Mouse (Mus musculus) myocyte (in vitro differentiated cells): ENCODE results near the gene Arhgef17.

Source experiments
- CEBPB ChIP-seq: IDR thresholded peaks from 2 replicates; pipeline ENCODE4 v1.6.1; 2011; ENCODE audit warnings: mild to moderate bottlenecking, moderate library complexity; ENCODE audit not compliant: poor library complexity, insufficient read depth, severe bottlenecking
- MAX ChIP-seq: IDR thresholded peaks from one replicate; pipeline ENCODE4 v1.6.1; 2011; ENCODE audit warnings: low read depth, mild to moderate bottlenecking, control low read depth
- MYOD1 ChIP-seq, 3 experiments: IDR thresholded peaks; one replicate each; pipeline ENCODE4 v1.6.1; 2011; ENCODE audit warnings: control low read depth in 2 of 3, low read depth in 2 of 3, mild to moderate bottlenecking in 2 of 3, moderate library complexity in 1 of 3; ENCODE audit not compliant: insufficient read length in 2 of 3, control insufficient read depth in 1 of 3
- MYOG ChIP-seq, 3 experiments: IDR thresholded peaks; one replicate each; pipeline ENCODE4 v1.6.1; 2011; ENCODE audit warnings: control low read depth in 2 of 3, low read depth in 2 of 3, mild to moderate bottlenecking in 2 of 3; ENCODE audit not compliant: insufficient read length in 2 of 3, control insufficient read depth in 1 of 3, insufficient read depth in 1 of 3
- POLR2A ChIP-seq: IDR thresholded peaks from one replicate; pipeline ENCODE4 v1.6.1; 2011; ENCODE audit warnings: low read depth, mild to moderate bottlenecking, control low read depth, moderate library complexity; ENCODE audit not compliant: insufficient read length
- POLR2AphosphoS2 ChIP-seq: IDR thresholded peaks from one replicate; pipeline ENCODE4 v1.6.1; 2011; ENCODE audit warnings: low read depth, control low read depth; ENCODE audit not compliant: insufficient read length
- REST ChIP-seq: IDR thresholded peaks from one replicate; pipeline ENCODE4 v1.6.1; 2011; ENCODE audit warnings: mild to moderate bottlenecking, control low read depth, moderate library complexity; ENCODE audit not compliant: insufficient read depth, insufficient read length
- TCF12 ChIP-seq: IDR thresholded peaks from one replicate; pipeline ENCODE4 v1.6.1; 2011; ENCODE audit warnings: mild to moderate bottlenecking, control low read depth; ENCODE audit not compliant: poor library complexity, insufficient read depth, severe bottlenecking
- TCF3 ChIP-seq: IDR thresholded peaks from one replicate; pipeline ENCODE4 v1.6.1; 2011; ENCODE audit warnings: low read depth, control low read depth; ENCODE audit not compliant: insufficient read length

- TF ChIP-seq MAX (no peak), POLR2A (no peak), TCF12 (no peak), POLR2AphosphoS2 (no peak), MYOD1 (IDR thresholded peaks at IDR 0.05; ENCODE audit: control insufficient read depth in 1 of 3, insufficient read length in 2 of 3, low read depth in 2 of 3) (no peak), CEBPB (no peak), REST (no peak), MYOG (IDR thresholded peaks at IDR 0.05; ENCODE audit: control insufficient read depth in 1 of 3, insufficient read depth in 1 of 3, insufficient read length in 2 of 3, low read depth in 2 of 3) (no peak), TCF3 (no peak)
Measured at GRCm38 (mm10) chr7:100871892-100872291, 60.0 kb downstream of the Arhgef17 start.
